Mouse (Mus musculus) thymus, postnatal 10 days (tissue): ENCODE results near the gene A4gnt.

Source experiments
- DNase-seq, 2 experiments: peaks; one replicate each; pipeline ENCODE4 v3.0.0; 2021; ENCODE audit warnings: low spot score in 2 of 2

Gene A4gnt

GRCm38 (mm10) chr9:99636776-99637175 is 24.5 kb downstream of the A4gnt start:
- DNase-seq, result no peak

- DNase-seq, result no peak
Measured at GRCm38 (mm10) chr9:99637227-99637626, 24.9 kb downstream of the A4gnt start.

GRCm38 (mm10) chr9:99637736-99638135 is 25.4 kb downstream of the A4gnt start:
- no peak for DNase-seq

- no peak for DNase-seq
Measured at GRCm38 (mm10) chr9:99639957-99640356, 27.7 kb downstream of the A4gnt start.

- no peak for DNase-seq
Measured at GRCm38 (mm10) chr9:99645416-99645815, 33.1 kb downstream of the A4gnt start.

- no peak for DNase-seq
Measured at GRCm38 (mm10) chr9:99646102-99646501, 33.8 kb downstream of the A4gnt start.

GRCm38 (mm10) chr9:99660756-99661155 is 48.5 kb downstream of the A4gnt start:
- no peak for DNase-seq

GRCm38 (mm10) chr9:99661606-99662166 is 49.4 kb downstream of the A4gnt start:
- DNase-seq, result no peak

GRCm38 (mm10) chr9:99662406-99662805 is 50.1 kb downstream of the A4gnt start:
- DNase-seq, result peak in 1 of 2 experiments; percentile 38

GRCm38 (mm10) chr9:99662887-99663286 is 50.6 kb downstream of the A4gnt start:
- no peak for DNase-seq

- no peak for DNase-seq
Measured at GRCm38 (mm10) chr9:99667596-99667995, 55.3 kb downstream of the A4gnt start.

- no peak for DNase-seq
Measured at GRCm38 (mm10) chr9:99671603-99672002, 59.3 kb downstream of the A4gnt start.
